Mouse (Mus musculus): Measurements from ENCODE around the gene Cela3b. TPM values are rescaled to one million over a fixed set of nuclear protein-coding genes. Genes with fewer than 3 reads are reported as not detected.

The Cela3b gene
- not detected in 2 replicates for polyA plus RNA-seq (2015; fragmentation: Nextera tagmentation; extraction: Ambion mirVana)

DNA sequence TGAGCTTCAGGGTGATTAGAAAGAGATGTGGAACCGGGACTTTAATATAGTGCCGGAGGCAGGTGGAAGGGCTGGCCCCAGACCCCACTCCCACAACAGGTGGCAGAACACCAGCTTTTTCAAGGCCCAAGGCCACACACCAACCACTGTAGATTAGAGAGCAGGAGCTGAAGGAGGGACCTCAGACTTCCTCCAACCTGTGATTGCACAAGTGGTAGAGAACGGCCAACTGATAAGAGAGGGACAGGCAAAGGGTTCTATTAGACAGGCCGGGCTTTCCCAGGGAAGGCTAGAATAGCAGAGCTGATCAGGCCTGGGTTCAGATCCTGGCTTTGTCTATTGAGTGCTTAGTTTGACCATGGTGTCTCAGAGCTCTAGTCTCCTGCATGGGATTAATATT lies at the start of gene Cela3b:
Cela3b (minus strand) TSS at position 39 of the 400 bp plus-strand sequence.
- Histone ChIP-seq H3K9me3 (replicated peaks; ENCODE audit: low read length) (no peaks in the 10 kb centered on the region), H3K4me2 (ENCODE audit: low read length) (no peak within 1 kb of the TSS), H3K27ac (no peak within 1 kb of the TSS), H3K4me3 (replicated peaks; ENCODE audit: low read depth, low read length) (no peak within 1 kb of the TSS), H3K27me3 (ENCODE audit: insufficient read depth, low read length) (no peaks in the 10 kb centered on the region), H3K9ac (ENCODE audit: low read depth, low read length) (no peak within 1 kb of the TSS), H3K4me1 (replicated peaks; ENCODE audit: insufficient read depth, low read length) (no peaks in the 10 kb centered on the region), H3K36me3 (ENCODE audit: insufficient read depth, low read length) (no peaks in the 10 kb centered on the region)
- no peak for TF ChIP-seq CTCF (IDR thresholded peaks at IDR 0.05; ENCODE audit: low read depth)
- WGBS = 85% methylated on average over 4 of the region's 4 CpGs
- no peak for DNase-seq (ENCODE audit: low spot score)
- no peak for ATAC-seq (replicated peaks; ENCODE audit: low FRiP score, low read depth)

DNA sequence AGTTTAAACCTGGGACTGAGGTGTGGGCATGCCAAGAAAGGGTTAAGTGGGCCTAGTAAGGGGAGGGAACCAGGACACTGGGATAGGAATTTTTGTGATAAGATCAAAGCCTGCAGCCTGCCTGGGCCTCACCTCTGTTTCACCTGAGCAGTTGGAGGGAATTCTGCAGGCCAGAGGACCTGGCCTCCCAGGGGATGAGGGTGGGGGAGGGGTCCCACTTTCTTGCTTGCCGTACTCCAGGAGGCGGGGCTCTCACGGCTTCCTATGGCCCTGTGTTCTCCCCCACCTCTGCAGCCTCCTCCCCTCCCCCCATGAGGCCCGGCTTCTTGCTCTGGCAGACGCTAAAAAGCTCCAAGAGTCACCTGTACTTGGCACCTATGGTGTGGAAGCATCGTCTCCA lies 49.4 kb upstream of the Cela3b start:
- peak; percentile 63 for DNase-seq (ENCODE audit: low spot score)
- H3K4me1 ChIP-seq (replicated peaks; ENCODE audit: insufficient read depth, low read length) = peaks cover 71% of the 10 kb centered on the region
- no peaks in the 10 kb centered on the region for H3K27me3 ChIP-seq (ENCODE audit: insufficient read depth, low read length)
- H3K4me3 ChIP-seq (replicated peaks; ENCODE audit: low read depth, low read length) = no peak overlapping the region
- H3K9ac ChIP-seq (ENCODE audit: low read depth, low read length) = peak overlapping the region; percentile 3; the same call in 1 of the 2 replicates
- H3K4me2 ChIP-seq (ENCODE audit: low read length) = peak overlapping the region; percentile 27
- ATAC-seq (replicated peaks; ENCODE audit: low FRiP score, low read depth) = peak; percentile 57
- 8% methylated on average over 6 of the region's 6 CpGs for WGBS
- no peaks in the 10 kb centered on the region for H3K36me3 ChIP-seq (ENCODE audit: insufficient read depth, low read length)
- no peaks in the 10 kb centered on the region for H3K9me3 ChIP-seq (replicated peaks; ENCODE audit: low read length)
- no peak for TF ChIP-seq CTCF (IDR thresholded peaks at IDR 0.05; ENCODE audit: low read depth)
- peak overlapping the region; percentile 95 for H3K27ac ChIP-seq

DNA sequence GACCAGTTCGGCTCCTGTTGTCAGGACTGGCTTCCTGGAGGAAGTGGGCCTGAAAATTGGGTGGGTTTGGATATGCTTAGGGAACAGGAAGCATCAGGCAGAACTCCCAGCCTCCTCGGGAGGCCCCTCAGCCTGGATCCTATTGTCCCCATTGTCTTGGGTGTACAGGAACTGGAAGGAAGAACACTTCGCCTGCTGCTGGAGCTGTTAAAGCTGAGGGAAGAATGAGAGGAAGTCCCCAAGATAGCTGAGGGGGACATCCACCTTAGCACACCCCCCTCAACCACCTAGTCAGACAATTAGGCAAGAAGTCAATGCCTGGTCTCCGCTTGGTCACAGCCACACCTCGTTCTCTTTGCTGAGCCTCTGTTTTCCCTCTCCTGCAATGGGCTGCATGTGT lies 48.0 kb upstream of the Cela3b start:
- no peak for TF ChIP-seq CTCF (IDR thresholded peaks at IDR 0.05; ENCODE audit: low read depth)
- 59% methylated on average over 5 of the region's 5 CpGs for WGBS
- Histone ChIP-seq H3K9me3 (replicated peaks; ENCODE audit: low read length) (no peaks in the 10 kb centered on the region), H3K27ac (peak overlapping the region; percentile 95), H3K4me3 (replicated peaks; ENCODE audit: low read depth, low read length) (no peak overlapping the region), H3K9ac (ENCODE audit: low read depth, low read length) (no peak overlapping the region), H3K36me3 (ENCODE audit: insufficient read depth, low read length) (no peaks in the 10 kb centered on the region), H3K27me3 (ENCODE audit: insufficient read depth, low read length) (no peaks in the 10 kb centered on the region), H3K4me1 (replicated peaks; ENCODE audit: insufficient read depth, low read length) (peaks cover 74% of the 10 kb centered on the region), H3K4me2 (ENCODE audit: low read length) (0 out of 2 replicates have a peak overlapping the region, but pooled peaks have one; percentile 27)
- no peak for ATAC-seq (replicated peaks; ENCODE audit: low FRiP score, low read depth)
- DNase-seq (ENCODE audit: low spot score) = peak; percentile 60

DNA sequence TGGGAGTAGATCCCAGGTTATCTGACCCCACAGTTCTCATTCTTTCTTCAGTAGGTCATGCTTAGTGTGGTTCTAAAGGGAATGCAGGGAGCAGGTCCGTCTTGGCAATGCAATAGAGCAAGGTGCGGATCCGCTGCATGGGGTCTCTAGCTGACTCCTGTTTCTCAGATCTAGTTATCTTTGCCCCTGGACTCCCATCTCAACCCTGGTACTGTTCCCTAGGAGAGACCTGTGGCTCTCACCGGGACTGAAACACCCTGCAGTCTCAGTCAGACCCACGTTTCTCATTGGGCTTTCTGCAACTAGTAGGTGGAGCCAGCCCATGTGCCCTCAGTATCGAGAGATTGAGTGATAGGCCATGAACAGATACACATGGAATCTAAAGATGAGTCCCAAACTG lies 47.3 kb upstream of the Cela3b start:
- DNase-seq (ENCODE audit: low spot score) = no peak
- Histone ChIP-seq H3K4me2 (ENCODE audit: low read length) (peak overlapping the region; percentile 46; the same call in 1 of the 2 replicates), H3K9me3 (replicated peaks; ENCODE audit: low read length) (no peaks in the 10 kb centered on the region), H3K27ac (peak overlapping the region; percentile 95), H3K9ac (ENCODE audit: low read depth, low read length) (0 out of 2 replicates have a peak overlapping the region, but pooled peaks have one; percentile 20), H3K36me3 (ENCODE audit: insufficient read depth, low read length) (no peaks in the 10 kb centered on the region), H3K4me3 (replicated peaks; ENCODE audit: low read depth, low read length) (no peak overlapping the region), H3K4me1 (replicated peaks; ENCODE audit: insufficient read depth, low read length) (peaks cover 80% of the 10 kb centered on the region), H3K27me3 (ENCODE audit: insufficient read depth, low read length) (no peaks in the 10 kb centered on the region)
- TF ChIP-seq CTCF (IDR thresholded peaks at IDR 0.05; ENCODE audit: low read depth) = no peak
- WGBS = 51% methylated on average over 6 of the region's 6 CpGs
- ATAC-seq (replicated peaks; ENCODE audit: low FRiP score, low read depth) = no peak

DNA sequence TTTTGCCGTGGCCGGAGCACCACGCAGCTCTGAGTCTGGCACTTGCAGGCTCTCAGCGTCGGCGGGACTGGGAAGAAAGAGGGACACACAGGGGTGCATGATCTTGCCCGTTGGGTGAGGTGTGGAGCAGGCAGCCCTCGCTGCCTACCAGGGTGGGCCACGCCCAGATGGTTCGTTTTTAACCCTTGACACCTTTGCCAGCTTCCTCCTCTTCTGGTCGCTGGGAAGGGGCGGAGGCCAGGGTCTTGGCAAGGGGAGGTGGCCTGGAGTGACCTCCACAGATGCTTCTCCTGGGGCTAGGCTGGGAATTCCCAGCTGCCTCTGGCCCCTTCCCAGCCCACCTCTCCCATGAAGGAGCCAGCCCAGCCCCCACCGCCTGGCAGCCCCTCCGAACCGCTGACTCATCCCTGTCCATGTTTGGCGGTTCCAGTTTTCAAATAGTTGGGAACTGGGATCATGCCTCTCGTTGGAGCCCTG lies 46.5 kb upstream of the Cela3b start:
- Histone ChIP-seq H3K9me3 (replicated peaks; ENCODE audit: low read length) (no peaks in the 10 kb centered on the region), H3K4me2 (ENCODE audit: low read length) (peak overlapping the region; percentile 46), H3K4me1 (replicated peaks; ENCODE audit: insufficient read depth, low read length) (peaks cover 73% of the 10 kb centered on the region), H3K4me3 (replicated peaks; ENCODE audit: low read depth, low read length) (no peak overlapping the region), H3K9ac (ENCODE audit: low read depth, low read length) (peak overlapping the region; percentile 48), H3K27ac (peak overlapping the region; percentile 95), H3K27me3 (ENCODE audit: insufficient read depth, low read length) (no peaks in the 10 kb centered on the region), H3K36me3 (ENCODE audit: insufficient read depth, low read length) (no peaks in the 10 kb centered on the region)
- TF ChIP-seq CTCF (IDR thresholded peaks at IDR 0.05; ENCODE audit: low read depth) = no peak
- WGBS = 10% methylated on average over 17 of the region's 17 CpGs
- DNase-seq (ENCODE audit: low spot score) (no peak), ATAC-seq (replicated peaks; ENCODE audit: low FRiP score, low read depth) (no peak)

DNA sequence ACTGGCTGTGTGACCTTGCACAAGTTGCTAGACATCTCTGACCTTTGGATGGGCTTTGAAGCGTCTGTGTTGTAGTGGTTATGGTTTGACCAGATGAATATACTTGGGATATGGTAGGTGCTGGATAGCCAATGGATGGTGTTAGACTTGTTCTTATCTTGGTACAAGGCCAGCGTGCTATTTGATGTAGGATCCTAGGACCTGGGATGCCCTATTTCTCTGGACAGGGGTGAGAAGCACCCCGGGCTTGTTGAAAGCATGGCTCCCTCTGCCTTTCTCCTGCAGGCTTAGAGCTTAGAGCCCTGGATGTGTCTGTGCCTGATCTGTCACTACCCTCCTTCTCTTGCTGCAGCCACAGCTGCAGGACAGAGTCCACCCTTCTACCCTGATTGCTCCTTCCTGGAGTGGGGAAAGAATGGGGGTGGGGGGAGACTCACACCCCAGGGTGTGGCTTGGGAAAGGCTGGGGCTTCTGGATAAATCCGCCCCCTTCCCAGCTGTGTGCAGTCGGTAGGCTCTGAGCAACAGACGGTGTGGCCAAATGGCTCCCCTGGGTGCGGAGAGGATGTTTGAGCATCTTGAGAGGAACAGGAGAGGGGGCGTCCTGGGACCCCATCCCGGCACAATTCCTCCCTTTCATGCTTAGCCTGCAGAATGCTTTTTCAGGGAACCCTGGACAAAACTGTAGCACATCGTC lies 45.9 kb upstream of the Cela3b start:
- WGBS = 25% methylated on average over 10 of the region's 10 CpGs
- DNase-seq (ENCODE audit: low spot score) = peak; percentile 51

More for the DNA sequence above, 45.9 kb upstream of the Cela3b start:
- H3K27ac ChIP-seq = peak overlapping the region; percentile 95
- TF ChIP-seq CTCF (IDR thresholded peaks at IDR 0.05; ENCODE audit: low read depth) = peak; percentile 5; the same call in 1 of the 2 replicates
- H3K27me3 ChIP-seq (ENCODE audit: insufficient read depth, low read length) = no peaks in the 10 kb centered on the region
- no peaks in the 10 kb centered on the region for H3K9me3 ChIP-seq (replicated peaks; ENCODE audit: low read length)
- no peak overlapping the region for H3K4me3 ChIP-seq (replicated peaks; ENCODE audit: low read depth, low read length)
- ATAC-seq (replicated peaks; ENCODE audit: low FRiP score, low read depth) = no peak
- peak overlapping the region; percentile 46 for H3K4me2 ChIP-seq (ENCODE audit: low read length)
- H3K4me1 ChIP-seq (replicated peaks; ENCODE audit: insufficient read depth, low read length) = peaks cover 71% of the 10 kb centered on the region
- H3K9ac ChIP-seq (ENCODE audit: low read depth, low read length) = peak overlapping the region; percentile 48
- no peaks in the 10 kb centered on the region for H3K36me3 ChIP-seq (ENCODE audit: insufficient read depth, low read length)
